Mouse (Mus musculus) kidney, embryonic 15.5 days (tissue): Measurements from ENCODE around the gene Nubp2. TPM values are rescaled to one million over a fixed set of nuclear protein-coding genes. Genes with fewer than 3 reads are reported as not detected.

Source experiments
- ATAC-seq: fragments of 200-750 bp; cut with Nextera tagmentation; replicated peaks from 2 replicates; pipeline ENCODE4 v1.8.0; 2017; ENCODE audit warnings: moderate TSS enrichment; ENCODE audit not compliant: low FRiP score
- H3K27ac ChIP-seq: fragments of 300-500 bp; sonication (generic); 2 replicates; pipeline ENCODE4 v1.5.1; 2015; ENCODE audit warnings: mild to moderate bottlenecking, inconsistent platforms
- H3K27me3 ChIP-seq: fragments of 300-500 bp; sonication (generic); 2 replicates; pipeline ENCODE4 v1.6.1; 2015; ENCODE audit warnings: inconsistent platforms
- H3K36me3 ChIP-seq: fragments of 300-500 bp; sonication (generic); 2 replicates; pipeline ENCODE4 v1.6.1; 2015; ENCODE audit warnings: inconsistent platforms
- H3K4me1 ChIP-seq: fragments of 300-500 bp; sonication (generic); 2 replicates; pipeline ENCODE4 v1.6.1; 2015; ENCODE audit warnings: inconsistent platforms
- H3K4me2 ChIP-seq: fragments of 300-500 bp; sonication (generic); 2 replicates; pipeline ENCODE4 v1.6.1; 2015; ENCODE audit warnings: moderate library complexity, mild to moderate bottlenecking, inconsistent platforms
- H3K4me3 ChIP-seq: fragments of 300-500 bp; sonication (generic); replicated peaks from 2 replicates; pipeline ENCODE4 v1.5.1; 2015; ENCODE audit warnings: mild to moderate bottlenecking, inconsistent platforms
- H3K9ac ChIP-seq: fragments of 300-500 bp; sonication (generic); 2 replicates; pipeline ENCODE4 v1.6.1; 2015; ENCODE audit warnings: mild to moderate bottlenecking, inconsistent platforms
- H3K9me3 ChIP-seq: fragments of 300-500 bp; sonication (generic); replicated peaks from 2 replicates; pipeline ENCODE4 v1.6.1; 2016; ENCODE audit warnings: inconsistent platforms
- WGBS: fragments of 180-500 bp; shearing (Covaris S2); methylation state at CpG from one replicate; pipeline ENCODE4 v1.1.7; 2015; ENCODE audit warnings: mixed read lengths; 5-methylcytosine and 5-hydroxymethylcytosine counted together
- polyA plus RNA-seq: library from polyadenylated mRNA; unstranded; fragments of >200 nt; fragmentation: Nextera tagmentation; extraction: Ambion mirVana; gene quantifications from 2 replicates; pipeline ENCODE4 v1.2.1, GENCODE M21; 2015

Nubp2 gene
- polyA plus RNA-seq, 1 experiment from 2014 or later = 57.8 TPM

- no peak; the same call in 1 of the 2 replicates for ATAC-seq
- H3K4me1 ChIP-seq = peaks cover 11% of the 10 kb centered on the region
- no peak overlapping the region for H3K4me2 ChIP-seq
- peaks cover 4% of the 10 kb centered on the region for H3K36me3 ChIP-seq
- H3K9me3 ChIP-seq = no peaks in the 10 kb centered on the region
- H3K4me3 ChIP-seq = no peak overlapping the region
- H3K27me3 ChIP-seq = no peaks in the 10 kb centered on the region
- H3K27ac ChIP-seq = peak overlapping the region; percentile 41; the same call in 1 of the 2 replicates
- WGBS = 52% methylated on average over 10 of the region's 10 CpGs
- H3K9ac ChIP-seq = no peak overlapping the region
Measured at GRCm38 (mm10) chr17:24877336-24878116, 8.6 kb downstream of the Nubp2 start.

DNA sequence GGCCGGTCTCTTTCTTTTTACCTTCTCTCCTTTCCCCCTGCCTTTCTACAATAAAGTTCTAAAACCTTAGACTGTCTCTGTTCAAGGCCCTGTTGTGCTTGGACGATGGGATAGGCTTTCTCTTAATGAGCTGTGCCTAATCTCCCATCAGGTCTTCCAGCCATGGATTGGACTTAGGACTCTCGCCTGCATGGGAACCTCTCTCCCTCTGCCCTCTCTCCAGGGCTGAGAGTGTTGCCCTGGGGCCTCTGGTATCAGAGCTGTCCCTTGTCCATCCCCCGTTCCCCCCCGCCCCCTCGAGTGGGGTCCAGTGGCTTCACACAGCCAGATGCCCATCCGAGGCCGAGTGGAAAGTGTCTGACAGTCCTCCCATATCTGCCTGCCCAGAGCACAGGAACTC lies 11.2 kb downstream of the Nubp2 start:
- no peak for ATAC-seq
- Histone ChIP-seq H3K4me1 (peaks cover 4% of the 10 kb centered on the region; the same call in 1 of the 2 replicates), H3K9me3 (no peaks in the 10 kb centered on the region)

GRCm38 (mm10) chr17:24874405-24874745 lies 11.8 kb downstream of the Nubp2 start:
- no peak overlapping the region for H3K4me3 ChIP-seq
- no peak overlapping the region for H3K4me2 ChIP-seq
- H3K27ac ChIP-seq = no peak overlapping the region
- whole genome bisulfite sequencing = 53% methylated on average over 1 of the region's 1 CpGs
- H3K36me3 ChIP-seq = no peaks in the 10 kb centered on the region
- H3K27me3 ChIP-seq = no peaks in the 10 kb centered on the region
- no peak overlapping the region for H3K9ac ChIP-seq
- H3K9me3 ChIP-seq = no peaks in the 10 kb centered on the region
- H3K4me1 ChIP-seq = peaks cover 4% of the 10 kb centered on the region; the same call in 1 of the 2 replicates
- ATAC-seq = no peak

More for the DNA sequence above, 11.2 kb downstream of the Nubp2 start:
- Histone ChIP-seq H3K27ac (no peak overlapping the region), H3K27me3 (no peaks in the 10 kb centered on the region), H3K4me3 (no peak overlapping the region), H3K9ac (no peak overlapping the region), H3K36me3 (no peaks in the 10 kb centered on the region), H3K4me2 (no peak overlapping the region)
- 80% methylated on average over 8 of the region's 8 CpGs for WGBS

DNA sequence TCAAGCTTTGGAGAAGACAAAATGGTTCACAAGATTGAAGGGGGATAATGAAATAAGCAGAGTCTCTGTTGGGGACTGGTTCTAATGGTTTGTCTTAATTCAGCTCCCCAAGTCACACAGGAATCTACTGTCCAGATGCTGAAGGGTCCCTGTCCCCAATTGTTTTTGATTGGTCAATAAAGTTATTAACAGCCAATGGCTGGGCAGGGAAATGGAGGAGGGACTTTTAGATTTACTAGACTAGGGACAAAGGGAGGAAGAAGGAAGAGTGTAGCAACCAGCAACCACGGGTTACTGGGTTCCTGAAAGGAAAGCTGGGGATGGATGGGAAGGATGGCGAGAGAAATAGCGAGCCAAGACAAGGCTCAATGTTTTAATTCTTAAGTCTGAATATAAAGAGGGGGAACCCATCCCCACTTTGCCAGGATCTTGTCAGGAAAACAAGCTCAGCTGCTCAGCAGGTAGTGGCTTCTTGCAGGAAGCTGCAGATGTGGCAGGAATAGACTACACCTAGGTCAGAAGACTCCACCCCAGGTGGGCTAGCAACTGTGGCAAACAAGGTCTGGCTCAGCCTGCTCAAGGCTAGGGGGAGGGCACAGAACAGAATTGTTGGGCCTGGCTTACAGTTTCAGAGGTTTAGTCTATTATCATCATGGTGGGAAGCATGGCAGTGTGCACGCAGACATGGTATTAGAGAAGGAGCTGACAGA lies 12.3 kb downstream of the Nubp2 start:
- no peaks in the 10 kb centered on the region for H3K27me3 ChIP-seq
- WGBS = 47% methylated on average over 4 of the region's 4 CpGs
- H3K9ac ChIP-seq = no peak overlapping the region
- H3K9me3 ChIP-seq = no peaks in the 10 kb centered on the region
- H3K27ac ChIP-seq = no peak overlapping the region
- no peaks in the 10 kb centered on the region for H3K36me3 ChIP-seq
- H3K4me2 ChIP-seq = no peak overlapping the region
- no peak overlapping the region for H3K4me3 ChIP-seq
- ATAC-seq = no peak
- H3K4me1 ChIP-seq = peaks cover 4% of the 10 kb centered on the region; the same call in 1 of the 2 replicates

DNA sequence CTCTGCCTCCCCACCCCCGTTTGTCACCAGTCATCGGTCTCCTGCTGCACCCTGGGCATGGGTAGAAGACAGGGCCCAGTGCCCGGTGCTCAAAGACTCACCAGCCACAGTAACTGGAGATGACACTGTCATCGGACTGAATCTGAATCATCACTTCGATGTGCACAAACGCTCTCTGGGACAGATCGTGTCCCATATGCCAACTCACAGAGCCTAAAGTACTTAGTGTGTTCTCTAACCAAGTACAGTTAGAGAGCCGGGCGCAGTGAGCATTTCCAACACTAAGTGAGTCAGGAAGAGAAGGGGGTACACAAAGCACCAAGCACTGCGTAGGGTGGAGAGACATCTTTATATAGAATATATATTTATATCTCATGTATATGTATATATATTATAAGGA lies 18.2 kb downstream of the Nubp2 start:
- Histone ChIP-seq H3K4me3 (no peak overlapping the region), H3K4me2 (no peak overlapping the region), H3K27ac (no peak overlapping the region), H3K36me3 (peaks cover 28% of the 10 kb centered on the region), H3K27me3 (no peaks in the 10 kb centered on the region), H3K4me1 (no peaks in the 10 kb centered on the region), H3K9ac (no peak overlapping the region), H3K9me3 (no peaks in the 10 kb centered on the region)
- WGBS = 93% methylated on average over 10 of the region's 10 CpGs
- ATAC-seq = no peak

DNA sequence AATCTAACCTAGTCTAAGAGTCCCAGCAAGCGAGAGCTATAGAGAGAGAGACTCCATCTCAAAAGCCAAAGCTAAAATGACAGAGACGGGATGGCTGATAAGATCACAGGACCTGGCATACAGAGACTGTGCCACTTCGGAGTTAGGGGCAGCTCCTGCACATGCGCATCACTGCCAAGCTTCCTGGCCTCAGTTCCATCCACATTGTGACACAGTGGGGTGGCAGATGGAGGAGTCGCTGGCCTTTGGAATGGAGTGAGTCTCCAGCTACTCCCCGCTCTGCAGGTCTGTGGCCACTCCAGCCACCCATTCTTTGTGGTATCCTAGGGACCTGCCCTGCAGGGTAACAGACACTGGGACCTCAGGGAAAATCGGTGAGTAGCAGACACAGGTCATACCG lies 20.4 kb downstream of the Nubp2 start, which contains the start of gene Igfals:
TSS of gene Igfals (plus strand) at position 222 of the 400 bp plus-strand sequence.
- H3K9me3 ChIP-seq = no peaks in the 10 kb centered on the region
- 92% methylated on average over 8 of the region's 8 CpGs for WGBS
- peaks cover 49% of the 10 kb centered on the region for H3K36me3 ChIP-seq
- no peak within 1 kb of the TSS for H3K27ac ChIP-seq
- H3K27me3 ChIP-seq = no peaks in the 10 kb centered on the region
- H3K4me1 ChIP-seq = no peaks in the 10 kb centered on the region
- H3K4me2 ChIP-seq = no peak within 1 kb of the TSS
- ATAC-seq = no peak
- no peak within 1 kb of the TSS for H3K4me3 ChIP-seq
- no peak within 1 kb of the TSS for H3K9ac ChIP-seq

DNA sequence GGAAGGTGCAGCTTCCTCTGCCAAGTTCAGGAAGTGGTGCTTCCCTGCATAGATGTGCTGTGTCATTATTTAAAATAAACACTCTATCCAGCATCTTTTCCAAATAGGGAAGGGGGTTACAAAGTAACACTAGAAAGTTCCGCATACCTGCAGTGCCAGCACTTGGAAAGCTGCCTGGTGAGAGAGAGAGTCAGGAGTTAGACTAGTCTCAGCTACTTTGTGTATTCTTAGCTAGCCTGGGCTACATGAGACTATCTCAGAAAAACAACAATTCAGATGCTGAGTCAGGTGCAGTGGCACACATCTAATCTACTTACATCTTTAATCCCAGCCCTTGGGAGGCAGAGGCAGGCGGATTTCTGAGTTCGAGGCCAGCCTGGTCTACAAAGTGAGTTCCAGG lies 24.4 kb downstream of the Nubp2 start:
- no peak overlapping the region for H3K4me3 ChIP-seq
- no peaks in the 10 kb centered on the region for H3K9me3 ChIP-seq
- H3K27ac ChIP-seq = no peak overlapping the region
- no peak for ATAC-seq
- 98% methylated on average over 3 of the region's 3 CpGs for WGBS
- no peaks in the 10 kb centered on the region for H3K4me1 ChIP-seq
- H3K4me2 ChIP-seq = no peak overlapping the region
- no peaks in the 10 kb centered on the region for H3K27me3 ChIP-seq
- H3K9ac ChIP-seq = no peak overlapping the region
- H3K36me3 ChIP-seq = peaks cover 78% of the 10 kb centered on the region

GRCm38 (mm10) chr17:24860076-24860475 lies 26.1 kb downstream of the Nubp2 start:
- no peak overlapping the region for H3K27ac ChIP-seq
- no peaks in the 10 kb centered on the region for H3K27me3 ChIP-seq
- no peaks in the 10 kb centered on the region for H3K9me3 ChIP-seq
- no peak overlapping the region for H3K9ac ChIP-seq
- H3K4me3 ChIP-seq = no peak overlapping the region
- H3K36me3 ChIP-seq = peaks cover 84% of the 10 kb centered on the region
- H3K4me2 ChIP-seq = no peak overlapping the region
- 89% methylated on average over 8 of the region's 8 CpGs for WGBS
- ATAC-seq = no peak
- H3K4me1 ChIP-seq = no peaks in the 10 kb centered on the region

DNA sequence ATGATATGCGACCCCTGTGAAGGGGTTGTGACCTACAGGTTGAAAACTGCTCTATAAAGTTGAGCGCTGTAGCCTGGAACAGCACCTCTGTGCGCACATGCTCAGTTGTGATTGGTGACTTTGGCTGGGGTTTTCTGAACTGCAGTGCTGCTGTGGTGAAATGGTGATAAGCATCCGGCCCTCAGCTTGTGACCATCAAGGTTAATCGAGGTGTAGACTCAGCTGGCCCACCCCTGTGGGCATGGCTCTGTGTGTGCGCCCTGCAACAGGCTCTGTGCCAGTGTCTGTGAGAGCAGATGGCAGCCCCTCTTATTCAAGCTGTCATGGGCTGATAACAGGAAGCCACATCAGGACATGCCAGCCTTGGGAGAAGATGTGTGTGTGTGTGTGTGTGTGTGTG lies 27.2 kb downstream of the Nubp2 start:
- Histone ChIP-seq H3K4me3 (no peak overlapping the region), H3K27me3 (no peaks in the 10 kb centered on the region), H3K4me2 (no peak overlapping the region), H3K27ac (no peak overlapping the region), H3K4me1 (no peaks in the 10 kb centered on the region), H3K36me3 (peaks cover 85% of the 10 kb centered on the region), H3K9me3 (no peaks in the 10 kb centered on the region), H3K9ac (no peak overlapping the region)
- WGBS = 94% methylated on average over 6 of the region's 6 CpGs
- ATAC-seq = 0 out of 2 replicates have a peak, but pooled peaks have one; percentile 66

DNA sequence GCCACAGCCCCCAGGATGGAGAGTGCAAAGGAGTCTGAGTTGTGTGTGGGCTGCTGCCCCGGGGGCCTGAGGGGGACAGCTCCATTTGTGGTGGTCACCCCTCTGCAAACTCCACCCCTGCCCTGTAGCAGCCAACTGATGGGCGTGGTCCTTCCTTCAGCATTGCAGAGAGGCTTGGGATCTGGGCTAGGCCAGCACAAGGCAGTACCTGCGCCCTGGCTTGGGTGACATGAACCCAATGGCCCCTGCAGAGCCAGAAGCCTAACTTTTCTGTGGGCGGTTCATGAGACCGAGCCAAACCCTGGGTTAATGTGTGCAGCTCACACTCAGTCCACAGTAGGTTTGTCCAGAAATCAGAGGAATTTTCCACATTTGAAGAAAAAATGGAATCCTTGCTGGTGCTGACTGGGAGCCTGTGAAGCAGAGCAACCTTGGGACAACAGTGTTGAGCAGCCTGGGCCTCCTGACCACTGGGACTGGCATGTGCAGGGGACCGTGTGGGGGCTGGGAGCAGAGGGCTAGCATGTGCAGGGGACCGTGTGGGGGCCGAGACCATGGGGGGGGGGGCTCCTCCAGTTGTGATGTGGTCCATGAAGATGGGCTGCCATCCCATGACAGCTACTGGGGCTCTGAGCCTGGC lies 28.2 kb downstream of the Nubp2 start:
- no peaks in the 10 kb centered on the region for H3K27me3 ChIP-seq
- no peaks in the 10 kb centered on the region for H3K4me1 ChIP-seq
- peaks cover 86% of the 10 kb centered on the region for H3K36me3 ChIP-seq
- no peak overlapping the region for H3K9ac ChIP-seq
- no peak overlapping the region for H3K4me3 ChIP-seq
- no peaks in the 10 kb centered on the region for H3K9me3 ChIP-seq
- H3K27ac ChIP-seq = no peak overlapping the region
- H3K4me2 ChIP-seq = no peak overlapping the region
- WGBS = 84% methylated on average over 8 of the region's 8 CpGs
- ATAC-seq = no peak

GRCm38 (mm10) chr17:24856589-24856988 lies 29.6 kb downstream of the Nubp2 start:
- H3K27me3 ChIP-seq = peaks cover 2% of the 10 kb centered on the region; the same call in 1 of the 2 replicates
- no peak overlapping the region for H3K4me3 ChIP-seq
- no peaks in the 10 kb centered on the region for H3K9me3 ChIP-seq
- H3K36me3 ChIP-seq = peaks cover 77% of the 10 kb centered on the region
- H3K4me1 ChIP-seq = peaks cover 3% of the 10 kb centered on the region
- H3K27ac ChIP-seq = no peak overlapping the region
- 90% methylated on average over 13 of the region's 13 CpGs for WGBS
- H3K9ac ChIP-seq = no peak overlapping the region
- H3K4me2 ChIP-seq = no peak overlapping the region
- ATAC-seq = no peak
